Mouse (Mus musculus): ENCODE measurements around the gene Ky.

DNA sequence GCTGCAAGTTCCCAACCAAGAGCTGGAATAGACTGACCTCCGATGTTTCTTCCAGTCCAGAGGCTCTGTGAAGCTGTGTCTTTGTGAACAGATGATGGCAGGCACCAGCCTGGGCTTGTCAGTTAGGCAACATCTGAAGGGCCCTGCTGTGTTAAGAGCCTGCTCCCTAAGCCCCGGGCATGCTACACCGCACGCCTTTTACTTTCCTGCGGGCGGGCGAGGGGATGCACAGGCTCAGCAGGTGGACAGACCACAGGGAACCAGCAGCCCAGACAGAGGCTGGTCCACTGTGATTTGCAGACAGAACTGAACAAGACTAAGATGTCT is 41.4 kb downstream of the Ky start:
- no peak for TF ChIP-seq ZNF384 (IDR thresholded peaks at IDR 0.05; ENCODE audit: low read depth, low read length)
- TF ChIP-seq EP300 (IDR thresholded peaks at IDR 0.05; ENCODE audit: low read depth in 1 of 2, low read length in 2 of 2), result no peak
- no peak for TF ChIP-seq POLR2A (IDR thresholded peaks at IDR 0.05; ENCODE audit: control insufficient read depth in 1 of 2, insufficient read depth in 1 of 2, low read depth in 1 of 2, low read length in 2 of 2, poor library complexity in 1 of 2)
- no peak for TF ChIP-seq CTCF (IDR thresholded peaks at IDR 0.05 in 2 of 3, conservative IDR thresholded peaks at IDR 0.05 in 1 of 3; ENCODE audit: control insufficient read depth in 1 of 3, insufficient read depth in 1 of 3, low read depth in 2 of 3, low read length in 3 of 3, poor library complexity in 1 of 3, severe bottlenecking in 1 of 3)
- no peak for TF ChIP-seq BHLHE40 (IDR thresholded peaks at IDR 0.05; ENCODE audit: borderline replicate concordance, low read depth, low read length)
- TF ChIP-seq GABPA (IDR thresholded peaks at IDR 0.05; ENCODE audit: low read depth, low read length), result no peak
- TF ChIP-seq TBP (IDR thresholded peaks at IDR 0.05; ENCODE audit: low read depth, low read length), result no peak
- no peak for TF ChIP-seq MXI1 (IDR thresholded peaks at IDR 0.05; ENCODE audit: low read depth, low read length)
- no peak for TF ChIP-seq ETS1 (IDR thresholded peaks at IDR 0.05; ENCODE audit: low read depth, low read length)
- no peak for TF ChIP-seq MAX (IDR thresholded peaks at IDR 0.05; ENCODE audit: low read length)
- TF ChIP-seq ELF1 (IDR thresholded peaks at IDR 0.05; ENCODE audit: low read depth, low read length), result no peak
- TF ChIP-seq SMC3 (IDR thresholded peaks at IDR 0.05; ENCODE audit: low read depth, low read length), result no peak
- no peak for TF ChIP-seq TAL1 (IDR thresholded peaks at IDR 0.05; ENCODE audit: low read length)
